In genomic region chr10:127197505-127198110, GRCm38 (mm10) we compare ENCODE assay signal across 12 mouse cellular contexts. TPM values are rescaled to one million over a fixed set of nuclear protein-coding genes. Genes with fewer than 3 reads are reported as not detected.
DNase-seq lines count a peak whose midpoint lies in the region; ATAC-seq lines count a peak whose summit lies in the region.
"Had no signal": no experiment of that assay in that cellular context is flagged by ENCODE, and none has a peak within 500 bp of the region (broad histone marks: within the 10 kb centered on the region; RNA-seq: fewer than 3 reads in every experiment).

No protein-coding gene starts in this region.

- WGBS in kidney, embryonic 14.5 days: 80% methylated on average over 11 of the region's 11 CpGs
- 73% methylated on average over 11 of the region's 11 CpGs for WGBS in neural tube, embryonic 12.5 days

- no peaks in the 10 kb centered on the region for H3K9me3 ChIP-seq in kidney, embryonic 14.5 days (ENCODE audit: control insufficient read depth, low read length)
- no peaks in the 10 kb centered on the region for H3K9me3 ChIP-seq in neural tube, embryonic 12.5 days
- H3K9me3 ChIP-seq: midbrain, embryonic 12.5 days had no signal

- H3K4me2 ChIP-seq in kidney, embryonic 14.5 days (replicated peaks; ENCODE audit: low read depth, low read length): no peak overlapping the region
- H3K4me2 ChIP-seq in neural tube, embryonic 12.5 days (replicated peaks): 0 out of 2 replicates have a peak overlapping the region, but pooled peaks have one; percentile 12
- H3K4me2 ChIP-seq: midbrain, embryonic 12.5 days had no signal

- DNase-seq in frontal cortex, postnatal 14 days (ENCODE audit: low spot score in 2 of 2): no peak
- DNase-seq in kidney, adult 8-10 months: no peak
- DNase-seq in neural tube, embryonic 10.5 days (ENCODE audit: extremely low spot score, low spot score): no peak
- DNase-seq in adrenal gland, adult 8-10 months: no peak
- no peak for DNase-seq in layer of hippocampus, adult 9-10 months (ENCODE audit: low spot score)
- DNase-seq: heart, postnatal 14 days; thymus, adult 2 months had no signal

- ATAC-seq in frontal cortex, adult (ENCODE audit: low TSS enrichment): peak; percentile 11; the same call in 1 of the 2 replicates
- ATAC-seq in kidney, embryonic 14.5 days (ENCODE audit: low FRiP score, low TSS enrichment): no peak
- no peak for ATAC-seq in neural tube, embryonic 12.5 days (ENCODE audit: low FRiP score, low read depth)

- H3K4me1 ChIP-seq in kidney, embryonic 14.5 days (ENCODE audit: control insufficient read depth, insufficient read depth, low read length): peaks cover 16% of the 10 kb centered on the region; the same call in 1 of the 2 replicates
- H3K4me1 ChIP-seq in neural tube, embryonic 12.5 days: peaks cover 36% of the 10 kb centered on the region

- H3K4me3 ChIP-seq in kidney, embryonic 14.5 days (ENCODE audit: low read length): no peak overlapping the region
- no peak overlapping the region for H3K4me3 ChIP-seq in neural tube, embryonic 12.5 days
- H3K4me3 ChIP-seq: midbrain, embryonic 12.5 days had no signal

- peaks cover 38% of the 10 kb centered on the region for H3K36me3 ChIP-seq in kidney, embryonic 14.5 days (ENCODE audit: control insufficient read depth, insufficient read depth, low read length)
- peaks cover 46% of the 10 kb centered on the region for H3K36me3 ChIP-seq in neural tube, embryonic 12.5 days

- no peaks in the 10 kb centered on the region for H3K27me3 ChIP-seq in kidney, embryonic 14.5 days (ENCODE audit: control insufficient read depth, insufficient read depth, low read length)
- H3K27me3 ChIP-seq in neural tube, embryonic 12.5 days (replicated peaks): no peaks in the 10 kb centered on the region
- H3K27me3 ChIP-seq: midbrain, embryonic 12.5 days had no signal

- H3K27ac ChIP-seq in kidney, embryonic 14.5 days (ENCODE audit: low read depth, low read length): 0 out of 2 replicates have a peak overlapping the region, but pooled peaks have one; percentile 17
- no peak overlapping the region; the same call in 1 of the 2 replicates for H3K27ac ChIP-seq in neural tube, embryonic 12.5 days
- H3K27ac ChIP-seq: liver, embryonic 14.5 days had no signal

- no peak overlapping the region for H3K9ac ChIP-seq in kidney, embryonic 14.5 days (ENCODE audit: low read depth, low read length)
- H3K9ac ChIP-seq in neural tube, embryonic 12.5 days: no peak overlapping the region
- H3K9ac ChIP-seq: liver, embryonic 14.5 days; midbrain, embryonic 12.5 days had no signal

RNA-seq across cellular contexts. Expression of gene Dtx3, which starts 2.1 kb away (rescaled TPM):
- polyA plus RNA-seq in kidney, embryonic 14.5 days (2014; fragmentation: Nextera tagmentation; extraction: Ambion mirVana): 107 and 117 TPM in 2 replicates
- polyA plus RNA-seq in neural tube, embryonic 12.5 days (2016; fragmentation: Nextera tagmentation; extraction: Ambion mirVana): 189 and 199 TPM in 2 replicates
- 100 to 1,000 TPM in 2 of 4 experiments, 10 to 100 TPM in 2; 61.1 to 158 (median 116) TPM for total RNA-seq in adrenal gland, adult 8-10 months (2022)

RNA-seq across cellular contexts. Expression of gene Arhgef25, which starts 7.7 kb away (rescaled TPM):
- polyA plus RNA-seq in kidney, embryonic 14.5 days (2014; fragmentation: Nextera tagmentation; extraction: Ambion mirVana): 31.0 and 32.9 TPM in 2 replicates
- 43.3 and 43.6 TPM in 2 replicates for polyA plus RNA-seq in neural tube, embryonic 12.5 days (2016; fragmentation: Nextera tagmentation; extraction: Ambion mirVana)
- 10 to 100 TPM; 24.8 to 52.1 (median 37.9) TPM for total RNA-seq in adrenal gland, adult 8-10 months (2022)

RNA-seq across cellular contexts. Expression of gene Pip4k2c, which starts 13.8 kb away (rescaled TPM):
- polyA plus RNA-seq in kidney, embryonic 14.5 days (2014; fragmentation: Nextera tagmentation; extraction: Ambion mirVana): 19.2 and 31.0 TPM in 2 replicates
- 22.0 and 22.4 TPM in 2 replicates for polyA plus RNA-seq in neural tube, embryonic 12.5 days (2016; fragmentation: Nextera tagmentation; extraction: Ambion mirVana)
- 10 to 100 TPM; 53.2 to 59.6 (median 57.1) TPM for total RNA-seq in adrenal gland, adult 8-10 months (2022)

RNA-seq across cellular contexts. Expression of gene Slc26a10, which starts 17.2 kb away (rescaled TPM):
- 2.0 and 2.3 TPM in 2 replicates for polyA plus RNA-seq in kidney, embryonic 14.5 days (2014; fragmentation: Nextera tagmentation; extraction: Ambion mirVana)
- polyA plus RNA-seq in neural tube, embryonic 12.5 days (2016; fragmentation: Nextera tagmentation; extraction: Ambion mirVana): 1.5 and 1.8 TPM in 2 replicates
- 1 to 10 TPM in 1 of 4 experiments, under 1 TPM in 3; 0.21 to 2.3 (median 0.48) TPM for total RNA-seq in adrenal gland, adult 8-10 months (2022)

RNA-seq across cellular contexts. Expression of gene B4galnt1, which starts 32.6 kb away (rescaled TPM):
- polyA plus RNA-seq in kidney, embryonic 14.5 days (2014; fragmentation: Nextera tagmentation; extraction: Ambion mirVana): 6.2 and 8.7 TPM in 2 replicates
- 29.2 and 31.5 TPM in 2 replicates for polyA plus RNA-seq in neural tube, embryonic 12.5 days (2016; fragmentation: Nextera tagmentation; extraction: Ambion mirVana)
- 10 to 100 TPM in 2 of 4 experiments, 1 to 10 TPM in 2; 8.8 to 13.4 (median 11.1) TPM for total RNA-seq in adrenal gland, adult 8-10 months (2022)
